Mouse (Mus musculus) olfactory bulb, adult 2 months (tissue): ENCODE measurements around the gene Cacng4.

Source experiments
- CTCF ChIP-seq: fragments of 200-500 bp; IDR thresholded peaks from 2 replicates; pipeline ENCODE4 v1.5.1; 2012; ENCODE audit warnings: low read depth, mild to moderate bottlenecking, low read length, moderate library complexity; ENCODE audit not compliant: insufficient read depth
- POLR2A ChIP-seq: fragments of 200-500 bp; IDR thresholded peaks from 2 replicates; pipeline ENCODE4 v1.6.1; 2012; ENCODE audit warnings: mild to moderate bottlenecking, low read depth, low read length, moderate library complexity; ENCODE audit not compliant: insufficient read depth

GRCm38 (mm10) chr11:107760001-107760400 lies 34.4 kb downstream of the Cacng4 start:
- TF ChIP-seq CTCF (no peak), POLR2A (no peak)
